Mouse (Mus musculus) kidney, adult 2 months (tissue): ENCODE measurements around the gene Wwtr1. TPM values are rescaled to one million over a fixed set of nuclear protein-coding genes. Genes with fewer than 3 reads are reported as not detected.

Experiments used
- DNase-seq: peaks from one replicate; pipeline ENCODE4 v3.0.0; 2021
- H3K27ac ChIP-seq: fragments of 200-500 bp; 2 replicates; pipeline ENCODE4 v1.5.1; 2012; ENCODE audit warnings: low read depth, low read length, control low read depth, inconsistent platforms; ENCODE audit not compliant: insufficient read depth
- H3K27me3 ChIP-seq: fragments of 200-500 bp; replicated peaks from 2 replicates; pipeline ENCODE4 v1.6.1; 2012; ENCODE audit warnings: mild to moderate bottlenecking, moderate library complexity, low read length, inconsistent platforms; ENCODE audit not compliant: control insufficient read depth, insufficient read depth
- H3K36me3 ChIP-seq: fragments of 200-500 bp; 2 replicates; pipeline ENCODE4 v1.6.1; 2012; ENCODE audit warnings: mild to moderate bottlenecking, moderate library complexity, low read length, inconsistent platforms; ENCODE audit not compliant: control insufficient read depth, insufficient read depth
- H3K4me1 ChIP-seq: fragments of 200-500 bp; 2 replicates; pipeline ENCODE4 v1.6.1; 2011; ENCODE audit warnings: low read length; ENCODE audit not compliant: control insufficient read depth, insufficient read depth
- H3K4me3 ChIP-seq: fragments of 200-500 bp; 2 replicates; pipeline ENCODE4 v1.5.1; 2011; ENCODE audit warnings: mild to moderate bottlenecking, low read depth, low read length, control low read depth; ENCODE audit not compliant: insufficient read depth
- CTCF ChIP-seq: fragments of 200-500 bp; conservative IDR thresholded peaks from 2 replicates; pipeline ENCODE4 v1.5.1; 2011; ENCODE audit warnings: low read depth, mild to moderate bottlenecking, control low read depth, low read length, moderate library complexity, mixed read lengths; ENCODE audit not compliant: insufficient read depth, insufficient read length
- POLR2A ChIP-seq: fragments of 200-500 bp; IDR thresholded peaks from one replicate; pipeline ENCODE4 v1.6.1; 2011; ENCODE audit warnings: low read depth, low read length, control low read depth
- WGBS: fragments of 180-500 bp; shearing (Covaris S2); methylation state at CpG from one replicate; pipeline ENCODE4 v1.1.7; 2018; 5-methylcytosine and 5-hydroxymethylcytosine counted together
- polyA plus RNA-seq: library from polyadenylated mRNA; depleted of rRNA; stranded (reverse); fragments of >200 nt; gene quantifications from 2 replicates; pipeline ENCODE4 v1.2.3, GENCODE M21; 2012

Gene Wwtr1
- polyA plus RNA-seq, 1 experiment: 29.6 TPM

DNA sequence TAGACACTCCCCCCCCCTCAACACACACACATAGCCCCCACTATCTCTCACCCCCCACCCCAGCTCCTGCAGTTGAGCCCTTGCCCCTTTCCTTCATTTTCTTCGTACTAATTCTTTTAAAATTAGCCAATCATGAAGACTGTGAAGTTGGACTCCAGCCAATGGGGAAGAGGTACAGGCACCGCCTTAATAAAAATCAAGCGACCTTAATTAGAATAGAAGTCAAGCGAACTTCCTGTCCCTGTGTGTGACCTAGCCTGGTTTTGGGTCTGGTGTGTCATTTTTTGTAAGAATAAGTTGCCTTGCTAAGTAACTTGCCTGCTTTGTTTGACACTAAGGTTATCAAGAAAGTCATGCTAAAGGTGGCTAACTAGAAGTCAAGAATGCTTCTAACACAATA is 26.9 kb upstream of the Wwtr1 start:
- no peak for DNase-seq
- no peaks in the 10 kb centered on the region for H3K27me3 ChIP-seq
- TF ChIP-seq POLR2A (no peak), CTCF (no peak)
- H3K36me3 ChIP-seq: no peaks in the 10 kb centered on the region
- no peaks in the 10 kb centered on the region for H3K4me1 ChIP-seq
- no peak overlapping the region for H3K4me3 ChIP-seq
- WGBS: 53% methylated on average over 4 of the region's 4 CpGs
- H3K27ac ChIP-seq: no peak overlapping the region

DNA sequence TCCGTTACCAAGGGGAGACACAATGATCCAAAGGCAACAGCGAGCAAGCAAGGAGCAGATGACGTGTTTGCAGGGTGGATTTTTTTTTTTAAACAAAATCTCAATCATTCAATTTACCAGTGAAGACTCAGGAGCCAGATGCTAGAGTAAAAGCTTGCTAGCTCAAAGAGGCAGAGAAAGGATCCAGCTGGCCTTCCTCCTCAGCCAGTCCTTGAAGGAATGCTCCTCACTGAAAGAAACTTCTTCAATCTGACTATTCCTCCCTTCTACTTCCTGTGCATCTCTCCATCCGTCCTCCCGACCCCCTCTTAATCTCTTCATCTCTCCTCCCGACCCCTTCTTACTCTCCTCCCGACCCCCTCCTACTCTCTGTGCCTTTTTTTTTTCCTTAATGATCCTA is 20.9 kb upstream of the Wwtr1 start:
- no peak for TF ChIP-seq CTCF
- no peaks in the 10 kb centered on the region for H3K27me3 ChIP-seq
- WGBS: 65% methylated on average over 7 of the region's 7 CpGs
- peaks cover 10% of the 10 kb centered on the region; the same call in 1 of the 2 replicates for H3K4me1 ChIP-seq
- no peak overlapping the region for H3K27ac ChIP-seq
- no peak overlapping the region for H3K4me3 ChIP-seq
- DNase-seq: no peak
- H3K36me3 ChIP-seq: no peaks in the 10 kb centered on the region

DNA sequence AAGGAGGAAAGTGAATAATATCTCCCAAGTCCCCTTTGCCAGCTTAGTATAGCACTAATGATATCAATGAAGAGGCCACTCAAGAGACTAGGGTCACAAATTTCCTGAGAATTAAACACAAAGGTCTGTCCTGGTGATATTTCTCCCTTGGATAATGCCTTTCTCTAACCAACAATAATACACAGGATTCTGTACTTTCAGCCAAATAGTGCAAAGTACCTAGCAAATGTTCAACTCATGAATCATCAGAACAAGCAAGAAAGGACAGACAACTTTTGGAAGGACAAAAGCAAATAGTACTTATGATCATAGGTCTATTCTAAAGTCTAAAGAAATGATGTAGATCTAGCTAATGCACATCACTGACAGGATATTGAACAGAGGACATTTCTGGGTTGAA is 19.8 kb upstream of the Wwtr1 start:
- DNase-seq: peak; percentile 81
- TF ChIP-seq POLR2A (no peak), CTCF (no peak)
- H3K4me1 ChIP-seq: peaks cover 10% of the 10 kb centered on the region; the same call in 1 of the 2 replicates
- peak overlapping the region; percentile 87 for H3K27ac ChIP-seq
- H3K4me3 ChIP-seq: no peak overlapping the region
- H3K36me3 ChIP-seq: no peaks in the 10 kb centered on the region
- no peaks in the 10 kb centered on the region for H3K27me3 ChIP-seq

DNA sequence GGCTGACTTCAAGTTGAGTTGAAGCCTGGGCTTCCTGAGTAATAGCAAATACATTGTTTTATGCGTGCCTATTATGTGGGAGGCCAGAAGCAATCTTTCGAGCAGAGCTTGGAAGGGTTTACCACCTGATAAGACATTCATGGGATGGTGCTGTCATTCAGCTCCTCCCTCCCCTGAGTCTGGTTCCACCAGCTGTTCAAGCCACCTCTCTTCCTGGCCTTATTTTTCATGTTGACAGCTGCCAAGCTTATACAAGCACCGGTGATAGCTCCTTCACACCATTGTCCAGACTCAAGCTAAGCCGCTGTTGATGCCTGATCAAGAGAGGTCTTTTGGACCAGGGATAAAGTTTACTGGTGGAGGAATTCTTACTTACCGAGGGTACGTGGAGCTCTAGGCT is 10.3 kb upstream of the Wwtr1 start:
- Histone ChIP-seq H3K4me3 (no peak overlapping the region), H3K4me1 (no peaks in the 10 kb centered on the region; the same call in 1 of the 2 replicates), H3K27me3 (no peaks in the 10 kb centered on the region), H3K27ac (no peak overlapping the region), H3K36me3 (no peaks in the 10 kb centered on the region)
- TF ChIP-seq CTCF (no peak), POLR2A (no peak)
- 72% methylated on average over 6 of the region's 6 CpGs for WGBS
- no peak for DNase-seq

- H3K36me3 ChIP-seq: no peaks in the 10 kb centered on the region
- 70% methylated on average over 4 of the region's 4 CpGs for WGBS
- H3K4me3 ChIP-seq: no peak overlapping the region
- H3K27me3 ChIP-seq: no peaks in the 10 kb centered on the region
- no peak overlapping the region for H3K27ac ChIP-seq
- DNase-seq: no peak
- no peak for TF ChIP-seq CTCF
- TF ChIP-seq POLR2A: no peak
- peaks cover 3% of the 10 kb centered on the region; the same call in 1 of the 2 replicates for H3K4me1 ChIP-seq
Observed at GRCm38 (mm10) chr3:57583533-57583932, 7.8 kb upstream of the Wwtr1 start.

GRCm38 (mm10) chr3:57580426-57581195 is 4.9 kb upstream of the Wwtr1 start:
- Histone ChIP-seq H3K27me3 (no peaks in the 10 kb centered on the region), H3K4me1 (peaks cover 3% of the 10 kb centered on the region; the same call in 1 of the 2 replicates), H3K4me3 (no peak overlapping the region), H3K36me3 (no peaks in the 10 kb centered on the region), H3K27ac (no peak overlapping the region)
- WGBS: 95% methylated on average over 10 of the region's 10 CpGs
- TF ChIP-seq CTCF (no peak), POLR2A (no peak)
- DNase-seq: peak; percentile 49

DNA sequence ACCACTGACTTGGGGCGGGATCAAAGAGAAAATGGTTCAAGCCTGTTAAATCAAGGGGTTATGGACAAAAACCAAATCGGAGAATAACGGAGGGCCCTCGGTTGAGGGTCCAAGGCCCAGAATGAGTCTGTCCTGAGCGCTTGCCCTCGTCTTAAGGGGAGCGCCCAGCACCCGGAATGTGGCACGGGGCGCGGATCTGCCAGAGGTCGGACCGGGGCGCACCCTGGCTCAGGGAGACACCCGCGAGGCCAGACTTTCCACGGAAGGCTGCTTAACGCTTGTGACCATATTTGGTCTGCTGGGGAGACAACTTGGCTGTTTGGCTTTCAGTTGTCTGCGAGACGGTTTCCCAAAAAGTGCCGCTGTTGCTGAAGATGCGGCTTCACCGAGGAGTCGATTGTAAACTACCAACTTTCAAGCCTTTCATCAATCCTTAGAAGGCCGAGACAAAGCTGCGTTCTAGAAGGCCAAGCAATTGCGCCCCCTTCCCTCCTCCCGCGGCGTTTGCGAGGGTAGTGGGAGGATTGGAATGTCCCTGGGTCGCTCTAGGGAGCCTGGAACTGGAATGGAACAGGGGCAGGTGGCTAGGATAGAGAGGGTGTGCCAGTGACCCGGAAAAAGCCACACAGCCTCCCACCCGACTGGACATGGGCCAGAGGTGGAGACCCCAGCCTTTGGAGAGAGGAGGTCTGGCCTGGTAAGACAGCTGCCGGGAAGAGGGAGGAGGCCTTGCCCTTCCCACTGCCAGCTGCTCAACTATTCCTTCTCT is 530 bp upstream of the Wwtr1 start:
- H3K36me3 ChIP-seq: no peaks in the 10 kb centered on the region
- no peaks in the 10 kb centered on the region for H3K27me3 ChIP-seq
- peak overlapping the region; percentile 95 for H3K4me3 ChIP-seq
- peak; percentile 84 for DNase-seq
- TF ChIP-seq POLR2A (no peak), CTCF (peak; percentile 41; the same call in 1 of the 2 replicates)
- peaks cover 23% of the 10 kb centered on the region for H3K4me1 ChIP-seq
- under 1% methylated on average over 35 of the region's 35 CpGs for WGBS
- H3K27ac ChIP-seq: peak overlapping the region; percentile 98
